Mouse (Mus musculus) bone marrow macrophage, adult 2 months (primary cell): ENCODE measurements around the gene Rab25.

Experiments
- CTCF ChIP-seq: IDR thresholded peaks from 2 replicates; pipeline ENCODE4 v1.5.1; 2012; ENCODE audit warnings: low read depth, mild to moderate bottlenecking, low read length, moderate library complexity
- POLR2A ChIP-seq: IDR thresholded peaks from 2 replicates; pipeline ENCODE4 v1.6.1; 2012; ENCODE audit warnings: mild to moderate bottlenecking, low read depth, low read length, borderline replicate concordance

DNA sequence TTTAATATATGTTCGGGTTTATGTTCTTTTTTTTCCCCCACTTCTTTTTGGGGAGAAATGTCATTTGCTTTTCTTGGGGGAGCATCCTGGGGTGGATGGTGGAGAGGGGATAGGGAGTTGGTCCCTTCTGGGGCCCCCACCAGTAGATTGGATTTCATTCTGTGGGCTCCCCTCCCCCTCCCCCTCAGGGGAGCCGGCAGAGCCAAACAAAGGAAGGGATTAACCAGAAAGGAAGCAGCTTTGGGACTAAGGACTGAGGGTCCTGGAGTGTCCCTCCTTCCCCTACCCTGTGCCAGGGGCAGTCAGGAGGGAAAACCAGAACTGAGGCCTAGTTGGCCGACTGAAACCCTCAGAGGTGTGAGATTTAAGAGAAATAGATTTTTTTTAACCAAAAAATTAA, 8.7 kb downstream of the Rab25 start:
- no peak for TF ChIP-seq CTCF
- no peak for TF ChIP-seq POLR2A
